Mouse (Mus musculus) lung, embryonic 15.5 days (tissue): ENCODE results near the gene Sec22c. TPM values are rescaled to one million over a fixed set of nuclear protein-coding genes. Genes with fewer than 3 reads are reported as not detected.
A peak's percentile ranks its signal among the peaks of the same experiment; 100 is the strongest.

Source experiments
- ATAC-seq: fragments of 200-750 bp; cut with Nextera tagmentation; 2 replicates; pipeline ENCODE4 v1.8.0; 2017; ENCODE audit warnings: moderate number of reproducible peaks, borderline replicate concordance; ENCODE audit not compliant: low FRiP score, low TSS enrichment; ENCODE audit errors: extremely low read depth
- H3K27ac ChIP-seq: fragments of 300-500 bp; sonication (generic); 2 replicates; pipeline ENCODE4 v1.5.1; 2015; ENCODE audit warnings: moderate library complexity, mild to moderate bottlenecking, inconsistent platforms
- H3K27me3 ChIP-seq: fragments of 300-500 bp; sonication (generic); 2 replicates; pipeline ENCODE4 v1.6.1; 2015; ENCODE audit warnings: inconsistent platforms
- H3K36me3 ChIP-seq: fragments of 300-500 bp; sonication (generic); 2 replicates; pipeline ENCODE4 v1.6.1; 2015; ENCODE audit warnings: inconsistent platforms
- H3K4me1 ChIP-seq: fragments of 300-500 bp; sonication (generic); 2 replicates; pipeline ENCODE4 v1.6.1; 2015; ENCODE audit warnings: inconsistent platforms
- H3K4me2 ChIP-seq: fragments of 300-500 bp; sonication (generic); 2 replicates; pipeline ENCODE4 v1.6.1; 2015; ENCODE audit warnings: inconsistent platforms, mild to moderate bottlenecking, moderate library complexity
- H3K4me3 ChIP-seq: fragments of 300-500 bp; sonication (generic); 2 replicates; pipeline ENCODE4 v1.5.1; 2015; ENCODE audit warnings: mild to moderate bottlenecking, inconsistent platforms
- H3K9ac ChIP-seq: fragments of 300-500 bp; sonication (generic); 2 replicates; pipeline ENCODE4 v1.6.1; 2015; ENCODE audit warnings: inconsistent platforms
- H3K9me3 ChIP-seq: fragments of 300-500 bp; sonication (generic); 2 replicates; pipeline ENCODE4 v1.6.1; 2016; ENCODE audit warnings: inconsistent platforms
- WGBS: fragments of 180-500 bp; shearing (Covaris S2); methylation state at CpG from one replicate; pipeline ENCODE4 v1.1.7; 2015; 5-methylcytosine and 5-hydroxymethylcytosine counted together
- polyA plus RNA-seq: library from polyadenylated mRNA; unstranded; fragments of >200 nt; fragmentation: Nextera tagmentation; extraction: Ambion mirVana; gene quantifications from 2 replicates; pipeline ENCODE4 v1.2.1, GENCODE M21; 2015

The Sec22c gene
- polyA plus RNA-seq, 1 experiment from 2014 or later, result 10.3 TPM

GRCm38 (mm10) chr9:121642401-121643181 lies 62.7 kb downstream of the Sec22c start, which contains the start of gene Vipr1:
Gene Vipr1, plus strand, starts transcription at chr9:121642716.
- ATAC-seq, result peak; percentile 89
- Histone ChIP-seq H3K4me2 (peak within 1 kb of the TSS; percentile 98), H3K4me3 (peak within 1 kb of the TSS; percentile 48), H3K9ac (peak within 1 kb of the TSS; percentile 47), H3K36me3 (no peaks in the 10 kb centered on the region), H3K27me3 (peaks cover 61% of the 10 kb centered on the region), H3K27ac (no peak within 1 kb of the TSS), H3K4me1 (peaks cover 18% of the 10 kb centered on the region), H3K9me3 (no peaks in the 10 kb centered on the region)
- under 1% methylated on average over 63 of the region's 79 CpGs for WGBS

- peaks cover 18% of the 10 kb centered on the region for H3K4me1 ChIP-seq
- H3K9me3 ChIP-seq, result no peaks in the 10 kb centered on the region
- peaks cover 61% of the 10 kb centered on the region for H3K27me3 ChIP-seq
- H3K4me3 ChIP-seq, result peak within 1 kb of the TSS; percentile 48
- peak within 1 kb of the TSS; percentile 47 for H3K9ac ChIP-seq
- ATAC-seq, result peak; percentile 78
- H3K36me3 ChIP-seq, result no peaks in the 10 kb centered on the region
- under 1% methylated on average over 26 of the region's 26 CpGs for WGBS
- H3K4me2 ChIP-seq, result peak within 1 kb of the TSS; percentile 98
- H3K27ac ChIP-seq, result no peak within 1 kb of the TSS
These were observed 63.3 kb downstream of the Sec22c start, which contains the start of gene Lyzl4 for GRCm38 (mm10) chr9:121642001-121642400. Gene Lyzl4, minus strand, starts transcription at chr9:121642096.

GRCm38 (mm10) chr9:121641235-121641915 lies 63.9 kb downstream of the Sec22c start:
- Histone ChIP-seq H3K9ac (peak overlapping the region; percentile 47; the same call in 1 of the 2 replicates), H3K36me3 (no peaks in the 10 kb centered on the region), H3K4me3 (peak overlapping the region; percentile 48), H3K9me3 (no peaks in the 10 kb centered on the region), H3K4me2 (peak overlapping the region; percentile 98), H3K4me1 (peaks cover 18% of the 10 kb centered on the region), H3K27me3 (peaks cover 61% of the 10 kb centered on the region), H3K27ac (no peak overlapping the region)
- ATAC-seq, result peak; percentile 20; the same call in 1 of the 2 replicates
- WGBS, result 8% methylated on average over 27 of the region's 27 CpGs

GRCm38 (mm10) chr9:121639790-121640189 lies 65.5 kb downstream of the Sec22c start:
- Histone ChIP-seq H3K36me3 (no peaks in the 10 kb centered on the region), H3K4me2 (no peak overlapping the region), H3K4me1 (peaks cover 18% of the 10 kb centered on the region), H3K27me3 (peaks cover 68% of the 10 kb centered on the region), H3K9me3 (no peaks in the 10 kb centered on the region), H3K4me3 (no peak overlapping the region), H3K27ac (no peak overlapping the region), H3K9ac (no peak overlapping the region)
- WGBS, result 47% methylated on average over 16 of the region's 16 CpGs
- no peak for ATAC-seq

- Histone ChIP-seq H3K4me2 (no peak overlapping the region), H3K4me3 (no peak overlapping the region), H3K27ac (no peak overlapping the region), H3K27me3 (peaks cover 30% of the 10 kb centered on the region), H3K9ac (no peak overlapping the region), H3K9me3 (no peaks in the 10 kb centered on the region), H3K4me1 (no peaks in the 10 kb centered on the region), H3K36me3 (no peaks in the 10 kb centered on the region)
- WGBS, result 33% methylated on average over 7 of the region's 7 CpGs
- no peak for ATAC-seq
These were observed 69.3 kb downstream of the Sec22c start for GRCm38 (mm10) chr9:121635835-121636576.

- Histone ChIP-seq H3K36me3 (no peaks in the 10 kb centered on the region), H3K9ac (no peak overlapping the region), H3K9me3 (no peaks in the 10 kb centered on the region), H3K4me2 (no peak overlapping the region), H3K4me3 (no peak overlapping the region), H3K27ac (no peak overlapping the region), H3K4me1 (no peaks in the 10 kb centered on the region), H3K27me3 (peaks cover 7% of the 10 kb centered on the region; the same call in 1 of the 2 replicates)
- 61% methylated on average over 6 of the region's 6 CpGs for WGBS
- no peak for ATAC-seq
These were observed 72.0 kb downstream of the Sec22c start for GRCm38 (mm10) chr9:121633306-121633705.

- no peak overlapping the region for H3K9ac ChIP-seq
- no peak overlapping the region for H3K27ac ChIP-seq
- no peak overlapping the region for H3K4me2 ChIP-seq
- H3K4me3 ChIP-seq, result no peak overlapping the region
- WGBS, result 83% methylated on average over 10 of the region's 10 CpGs
- H3K9me3 ChIP-seq, result no peaks in the 10 kb centered on the region
- no peak for ATAC-seq
- H3K27me3 ChIP-seq, result peaks cover 7% of the 10 kb centered on the region; the same call in 1 of the 2 replicates
- no peaks in the 10 kb centered on the region for H3K36me3 ChIP-seq
- no peaks in the 10 kb centered on the region for H3K4me1 ChIP-seq
These were observed 72.4 kb downstream of the Sec22c start for GRCm38 (mm10) chr9:121632891-121633290.

GRCm38 (mm10) chr9:121631946-121632345 lies 73.3 kb downstream of the Sec22c start:
- Histone ChIP-seq H3K27me3 (peaks cover 7% of the 10 kb centered on the region; the same call in 1 of the 2 replicates), H3K4me2 (no peak overlapping the region), H3K27ac (no peak overlapping the region), H3K36me3 (no peaks in the 10 kb centered on the region), H3K4me3 (no peak overlapping the region), H3K4me1 (no peaks in the 10 kb centered on the region), H3K9me3 (no peaks in the 10 kb centered on the region), H3K9ac (no peak overlapping the region)
- 57% methylated on average over 4 of the region's 4 CpGs for WGBS
- ATAC-seq, result no peak

GRCm38 (mm10) chr9:121630627-121631026 lies 74.7 kb downstream of the Sec22c start:
- Histone ChIP-seq H3K9me3 (no peaks in the 10 kb centered on the region), H3K27me3 (peaks cover 2% of the 10 kb centered on the region; the same call in 1 of the 2 replicates), H3K4me1 (no peaks in the 10 kb centered on the region), H3K9ac (no peak overlapping the region), H3K27ac (no peak overlapping the region), H3K4me3 (no peak overlapping the region), H3K4me2 (no peak overlapping the region), H3K36me3 (no peaks in the 10 kb centered on the region)
- WGBS, result 95% methylated on average over 1 of the region's 1 CpGs
- ATAC-seq, result no peak
